Mouse (Mus musculus): ENCODE data around the gene Gstm2. TPM values are rescaled to one million over a fixed set of nuclear protein-coding genes. Genes with fewer than 3 reads are reported as not detected.

The Gstm2 gene
- 18.8 and 23.1 TPM in 2 replicates for polyA plus RNA-seq (2015; fragmentation: Nextera tagmentation; extraction: Ambion mirVana)

GRCm38 (mm10) chr3:107986041-107986562 is at the start of gene Gstm2:
Gene Gstm2 (minus strand): TSS chr3:107986453.

GRCm38 (mm10) chr3:108017473-108018189 is 31.4 kb upstream of the Gstm2 start, which contains the start of gene Gstm1:
Gene Gstm1 (minus strand): TSS chr3:108017973.

GRCm38 (mm10) chr3:107968724-107969395 is 17.4 kb downstream of the Gstm2 start, which contains the start of gene Gstm3:
Gene Gstm3 (minus strand): TSS chr3:107969283.

GRCm38 (mm10) chr3:107943239-107943990 is 42.8 kb downstream of the Gstm2 start, which contains the start of gene Gstm6:
Gene Gstm6 (minus strand): TSS chr3:107943749.

Other genes with a start within 250 kb of the Gstm2 start
- gene Csf1, start 226.0 kb downstream of the Gstm2 start, polyA plus RNA-seq (2015; fragmentation: Nextera tagmentation; extraction: Ambion mirVana) = 28.8 and 36.6 TPM in 2 replicates
- gene Eps8l3, start 109.2 kb downstream of the Gstm2 start, polyA plus RNA-seq (2015; fragmentation: Nextera tagmentation; extraction: Ambion mirVana) = 0.18 TPM in 1 of 2 replicates, not detected in the other
- 286 and 363 TPM in 2 replicates for gene Gstm5, start 90.6 kb downstream of the Gstm2 start, polyA plus RNA-seq (2015; fragmentation: Nextera tagmentation; extraction: Ambion mirVana)
- gene Gstm7, start 54.6 kb downstream of the Gstm2 start, polyA plus RNA-seq (2015; fragmentation: Nextera tagmentation; extraction: Ambion mirVana) = 1.1 and 2.0 TPM in 2 replicates
- 0.25 TPM in 2 replicates for gene Gstm6, start 42.7 kb downstream of the Gstm2 start, polyA plus RNA-seq (2015; fragmentation: Nextera tagmentation; extraction: Ambion mirVana)
- not detected in 2 replicates for gene Gstm3, start 17.2 kb downstream of the Gstm2 start, polyA plus RNA-seq (2015; fragmentation: Nextera tagmentation; extraction: Ambion mirVana)
- 46.6 and 66.5 TPM in 2 replicates for gene Gstm1, start 31.5 kb upstream of the Gstm2 start, polyA plus RNA-seq (2015; fragmentation: Nextera tagmentation; extraction: Ambion mirVana)
- 5.9 and 6.9 TPM in 2 replicates for gene Gstm4, start 58.4 kb upstream of the Gstm2 start, polyA plus RNA-seq (2015; fragmentation: Nextera tagmentation; extraction: Ambion mirVana)
- gene Ampd2, start 100.2 kb upstream of the Gstm2 start, polyA plus RNA-seq (2015; fragmentation: Nextera tagmentation; extraction: Ambion mirVana) = 40.6 and 41.5 TPM in 2 replicates
- 3.2 and 3.3 TPM in 2 replicates for gene Gnat2, start 106.3 kb upstream of the Gstm2 start, polyA plus RNA-seq (2015; fragmentation: Nextera tagmentation; extraction: Ambion mirVana)
- 61.5 and 71.2 TPM in 2 replicates for gene Gnai3, start 159.7 kb upstream of the Gstm2 start, polyA plus RNA-seq (2015; fragmentation: Nextera tagmentation; extraction: Ambion mirVana)
- 0.04 and 0.05 TPM in 2 replicates for gene Gpr61, start 168.4 kb upstream of the Gstm2 start, polyA plus RNA-seq (2015; fragmentation: Nextera tagmentation; extraction: Ambion mirVana)
- 0.83 and 0.98 TPM in 2 replicates for gene Amigo1, start 199.9 kb upstream of the Gstm2 start, polyA plus RNA-seq (2015; fragmentation: Nextera tagmentation; extraction: Ambion mirVana)
- 2.8 and 3.6 TPM in 2 replicates for gene Cyb561d1, start 214.8 kb upstream of the Gstm2 start, polyA plus RNA-seq (2015; fragmentation: Nextera tagmentation; extraction: Ambion mirVana)
- gene Atxn7l2, start 224.5 kb upstream of the Gstm2 start, polyA plus RNA-seq (2015; fragmentation: Nextera tagmentation; extraction: Ambion mirVana) = 3.7 and 3.9 TPM in 2 replicates
- not detected in 2 replicates for gene Sypl2, start 240.2 kb upstream of the Gstm2 start, polyA plus RNA-seq (2015; fragmentation: Nextera tagmentation; extraction: Ambion mirVana)

All from spleen, postnatal 0 days (tissue).